Mouse (Mus musculus) kidney, adult 2 months (tissue): ENCODE results near the gene Plaur. TPM values are rescaled to one million over a fixed set of nuclear protein-coding genes. Genes with fewer than 3 reads are reported as not detected.
"Not testable (repeated sequence)": the region's sequence is repeated elsewhere in the genome, so short reads cannot be mapped to it uniquely, and the experiment has no call there.

Experiments
- DNase-seq: peaks from one replicate; pipeline ENCODE4 v3.0.0; 2021
- H3K27ac ChIP-seq: fragments of 200-500 bp; 2 replicates; pipeline ENCODE4 v1.5.1; 2012; ENCODE audit warnings: low read depth, low read length, control low read depth, inconsistent platforms; ENCODE audit not compliant: insufficient read depth
- H3K27me3 ChIP-seq: fragments of 200-500 bp; replicated peaks from 2 replicates; pipeline ENCODE4 v1.6.1; 2012; ENCODE audit warnings: mild to moderate bottlenecking, moderate library complexity, low read length, inconsistent platforms; ENCODE audit not compliant: control insufficient read depth, insufficient read depth
- H3K36me3 ChIP-seq: fragments of 200-500 bp; 2 replicates; pipeline ENCODE4 v1.6.1; 2012; ENCODE audit warnings: mild to moderate bottlenecking, moderate library complexity, low read length, inconsistent platforms; ENCODE audit not compliant: control insufficient read depth, insufficient read depth
- H3K4me1 ChIP-seq: fragments of 200-500 bp; 2 replicates; pipeline ENCODE4 v1.6.1; 2011; ENCODE audit warnings: low read length; ENCODE audit not compliant: control insufficient read depth, insufficient read depth
- H3K4me3 ChIP-seq: fragments of 200-500 bp; 2 replicates; pipeline ENCODE4 v1.5.1; 2011; ENCODE audit warnings: mild to moderate bottlenecking, low read depth, low read length, control low read depth; ENCODE audit not compliant: insufficient read depth
- CTCF ChIP-seq: fragments of 200-500 bp; conservative IDR thresholded peaks from 2 replicates; pipeline ENCODE4 v1.5.1; 2011; ENCODE audit warnings: low read depth, mild to moderate bottlenecking, control low read depth, low read length, moderate library complexity, mixed read lengths; ENCODE audit not compliant: insufficient read depth, insufficient read length
- POLR2A ChIP-seq: fragments of 200-500 bp; IDR thresholded peaks from one replicate; pipeline ENCODE4 v1.6.1; 2011; ENCODE audit warnings: low read depth, low read length, control low read depth
- WGBS: fragments of 180-500 bp; shearing (Covaris S2); methylation state at CpG from one replicate; pipeline ENCODE4 v1.1.7; 2018; 5-methylcytosine and 5-hydroxymethylcytosine counted together
- polyA plus RNA-seq: library from polyadenylated mRNA; depleted of rRNA; stranded (reverse); fragments of >200 nt; gene quantifications from 2 replicates; pipeline ENCODE4 v1.2.3, GENCODE M21; 2012; rRNA removed

Gene Plaur
- polyA plus RNA-seq, 1 experiment = 10.1 TPM

DNA sequence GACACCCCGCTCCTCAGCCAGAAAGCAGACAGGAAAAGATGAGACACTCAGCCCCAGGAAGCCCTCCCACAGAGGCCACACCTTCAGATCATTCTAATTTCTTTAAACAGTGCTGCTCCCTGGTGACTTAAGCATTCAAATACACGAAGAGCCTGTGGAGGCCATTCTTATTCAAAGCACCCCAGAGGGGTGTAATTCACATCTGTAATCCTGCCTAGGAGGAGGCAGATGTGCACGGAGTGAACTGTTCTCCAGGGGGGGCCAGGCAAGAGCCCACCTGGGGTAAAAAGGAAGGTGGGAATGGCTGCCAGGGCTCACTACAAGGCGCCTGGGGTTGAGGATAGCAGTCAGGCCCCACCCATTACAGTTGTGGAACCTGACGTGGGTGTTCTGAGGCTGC is 54.8 kb downstream of the Plaur start:
- DNase-seq = no peak
- H3K36me3 ChIP-seq = no peaks in the 10 kb centered on the region
- H3K4me3 ChIP-seq = no peak overlapping the region
- 75% methylated on average over 5 of the region's 5 CpGs for WGBS
- H3K27me3 ChIP-seq = no peaks in the 10 kb centered on the region
- no peak for TF ChIP-seq POLR2A
- H3K4me1 ChIP-seq = no peaks in the 10 kb centered on the region
- no peak overlapping the region for H3K27ac ChIP-seq

DNA sequence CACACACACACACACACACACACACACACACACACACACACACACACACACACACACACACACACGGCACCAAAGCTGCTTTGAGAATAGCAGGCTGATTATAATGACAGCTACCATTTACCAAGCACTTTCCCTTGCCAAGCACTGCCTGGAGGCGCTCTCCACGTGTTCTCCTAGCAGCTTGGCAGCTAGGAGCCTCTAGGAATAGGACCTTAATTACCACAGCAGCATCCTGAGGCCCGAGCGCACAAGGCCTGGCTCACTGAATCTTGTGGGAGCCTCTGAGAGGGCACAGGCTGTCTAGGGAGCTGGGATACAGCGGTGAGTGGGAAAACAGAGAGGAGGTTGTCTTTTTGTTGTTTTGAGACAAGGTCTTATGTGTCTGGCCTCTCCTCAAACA is 55.4 kb downstream of the Plaur start:
- H3K4me1 ChIP-seq = no peaks in the 10 kb centered on the region
- H3K36me3 ChIP-seq = no peaks in the 10 kb centered on the region
- DNase-seq = no peak
- no peak overlapping the region for H3K4me3 ChIP-seq
- TF ChIP-seq POLR2A = no peak
- no peak for TF ChIP-seq CTCF
- H3K27me3 ChIP-seq = no peaks in the 10 kb centered on the region
- WGBS = 68% methylated on average over 6 of the region's 6 CpGs
- no peak overlapping the region for H3K27ac ChIP-seq

DNA sequence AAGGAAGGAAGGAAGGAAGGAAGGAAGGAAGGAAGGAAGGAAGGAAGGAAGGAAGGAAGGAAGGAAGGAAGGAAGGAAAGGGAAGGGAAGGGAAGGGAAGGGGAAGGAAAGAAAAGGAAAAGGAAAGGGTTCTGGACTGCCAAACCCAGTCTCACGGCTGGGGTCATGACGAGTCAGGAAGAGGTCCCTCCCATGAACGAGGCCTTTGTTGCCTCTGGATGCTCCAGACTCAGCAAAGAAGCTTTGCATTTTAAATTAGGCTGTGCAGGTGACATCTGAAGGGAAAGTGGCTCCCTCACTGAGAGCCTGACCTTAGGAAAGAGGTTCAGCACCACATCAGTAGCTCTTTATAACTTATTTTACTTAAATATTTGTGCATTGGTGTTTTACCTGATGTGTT is 56.8 kb downstream of the Plaur start:
- TF ChIP-seq POLR2A = no peak
- TF ChIP-seq CTCF = no peak
- Histone ChIP-seq H3K4me3 (no peak overlapping the region), H3K27me3 (no peaks in the 10 kb centered on the region), H3K36me3 (no peaks in the 10 kb centered on the region), H3K4me1 (no peaks in the 10 kb centered on the region), H3K27ac (no peak overlapping the region)
- no peak for DNase-seq
- WGBS = 50% methylated on average over 3 of the region's 3 CpGs

DNA sequence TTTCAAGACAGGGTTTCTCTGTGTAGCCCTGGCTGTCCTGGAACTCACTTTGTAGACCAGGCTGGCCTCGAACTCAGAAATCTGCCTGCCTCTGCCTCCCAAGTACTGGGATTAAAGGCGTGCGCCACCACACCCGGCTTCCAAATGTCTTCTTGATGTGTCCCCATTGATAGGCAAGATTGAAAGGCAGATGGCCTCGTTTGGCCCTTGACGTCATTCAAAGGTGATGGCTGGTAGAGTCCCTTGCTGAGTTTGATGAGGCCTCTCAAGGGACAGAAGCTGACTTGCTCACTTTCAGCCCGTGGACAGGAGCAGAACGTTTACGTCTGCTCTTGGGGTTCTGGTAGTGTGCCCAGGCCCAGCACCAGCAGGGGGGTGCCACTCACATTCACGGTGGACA is 57.8 kb downstream of the Plaur start:
- not testable (repeated sequence) for H3K27me3 ChIP-seq, H3K36me3 ChIP-seq, DNase-seq, H3K4me1 ChIP-seq, H3K27ac ChIP-seq, H3K4me3 ChIP-seq
- 90% methylated on average over 10 of the region's 10 CpGs for WGBS

DNA sequence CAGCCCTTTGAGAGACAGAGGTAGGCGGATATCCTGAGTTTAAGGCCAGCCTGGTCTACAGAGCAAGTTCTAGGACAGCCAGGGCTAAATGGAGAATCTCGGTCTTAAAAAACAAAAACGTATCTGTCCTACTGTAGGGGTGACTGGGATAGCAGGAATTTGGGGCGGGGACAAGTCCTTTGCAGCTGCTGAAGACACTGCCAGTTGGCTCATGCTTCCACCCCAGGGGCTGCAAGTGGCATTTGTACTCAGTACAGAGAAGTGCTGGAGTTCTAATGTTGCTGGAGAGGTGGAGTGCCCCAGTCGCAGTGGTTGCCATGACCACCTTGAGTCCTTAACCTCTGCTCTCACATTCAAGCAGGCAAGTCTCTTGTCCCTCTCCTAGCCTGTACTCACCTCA is 60.5 kb downstream of the Plaur start:
- 53% methylated on average over 5 of the region's 5 CpGs for WGBS
- Histone ChIP-seq H3K27me3 (no peaks in the 10 kb centered on the region), H3K36me3 (no peaks in the 10 kb centered on the region), H3K4me3 (no peak overlapping the region), H3K27ac (no peak overlapping the region), H3K4me1 (no peaks in the 10 kb centered on the region)
- DNase-seq = no peak
- TF ChIP-seq CTCF (no peak), POLR2A (no peak)

DNA sequence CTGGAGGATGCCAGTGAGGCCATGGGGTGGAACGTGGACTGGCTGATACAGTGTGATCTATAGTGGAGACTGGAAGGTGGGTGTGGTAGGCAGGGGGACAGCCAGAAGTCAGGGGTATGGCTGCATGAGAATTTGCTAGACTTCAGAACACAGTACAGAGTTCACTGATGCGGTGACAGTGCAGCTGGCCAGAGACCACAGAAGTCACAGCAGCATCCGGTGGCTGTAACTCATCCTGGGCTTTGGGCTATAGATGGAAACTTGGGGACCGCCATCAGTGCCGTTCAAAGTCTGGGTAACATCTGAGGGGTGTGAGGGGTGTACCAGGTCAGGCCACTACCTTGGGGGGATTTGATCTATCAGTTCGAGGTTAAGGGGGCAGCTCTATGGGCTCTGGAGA is 61.4 kb downstream of the Plaur start:
- Histone ChIP-seq H3K4me3 (no peak overlapping the region), H3K4me1 (no peaks in the 10 kb centered on the region), H3K27ac (no peak overlapping the region), H3K27me3 (no peaks in the 10 kb centered on the region), H3K36me3 (no peaks in the 10 kb centered on the region)
- TF ChIP-seq POLR2A (no peak), CTCF (no peak)
- DNase-seq = no peak
- WGBS = 69% methylated on average over 6 of the region's 6 CpGs

DNA sequence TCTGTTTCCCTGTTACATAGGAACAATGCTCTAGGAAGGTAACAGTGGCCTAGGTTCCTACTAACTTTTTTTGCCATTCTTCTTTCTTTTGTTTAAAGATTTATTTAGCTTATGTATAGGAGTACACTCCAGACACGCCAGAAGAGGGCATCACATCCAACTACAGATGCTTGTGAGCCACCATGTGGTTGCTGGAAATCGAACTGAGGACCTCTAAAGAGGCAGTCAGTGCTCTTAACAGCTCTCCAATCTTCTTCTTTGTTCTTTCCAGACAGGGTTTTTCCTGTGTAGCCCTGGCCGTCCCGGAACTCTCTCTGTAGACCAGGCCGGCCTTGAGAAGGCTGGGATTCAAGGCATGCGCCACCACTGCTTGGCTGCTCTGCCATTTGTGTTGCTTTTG is 62.7 kb downstream of the Plaur start:
- no peak overlapping the region for H3K27ac ChIP-seq
- peaks cover 6% of the 10 kb centered on the region for H3K4me1 ChIP-seq
- DNase-seq = no peak
- H3K36me3 ChIP-seq = no peaks in the 10 kb centered on the region
- no peaks in the 10 kb centered on the region for H3K27me3 ChIP-seq
- H3K4me3 ChIP-seq = no peak overlapping the region
- TF ChIP-seq POLR2A = no peak
- peak; percentile 19; the same call in 1 of the 2 replicates for TF ChIP-seq CTCF
- 76% methylated on average over 6 of the region's 6 CpGs for WGBS

Other genes with a start within 250 kb of the Plaur start
- gene Zfp109, start 224.9 kb upstream of the Plaur start, polyA plus RNA-seq = 1.9 and 2.3 TPM in 2 replicates
- 1.2 and 1.3 TPM in 2 replicates for gene Zfp108, start 207.7 kb upstream of the Plaur start, polyA plus RNA-seq
- gene Zfp93, start 192.1 kb upstream of the Plaur start, polyA plus RNA-seq = 3.1 and 3.4 TPM in 2 replicates
- gene Zfp61, start 161.3 kb upstream of the Plaur start, polyA plus RNA-seq = 3.8 and 4.3 TPM in 2 replicates
- 9.4 and 10.5 TPM in 2 replicates for gene Zfp94, start 145.8 kb upstream of the Plaur start, polyA plus RNA-seq
- 0.11 and 0.48 TPM in 2 replicates for gene Tescl, start 128.5 kb upstream of the Plaur start, polyA plus RNA-seq
- not detected in 2 replicates for gene Lypd5, start 113.3 kb upstream of the Plaur start, polyA plus RNA-seq
- gene Kcnn4, start 92.2 kb upstream of the Plaur start, polyA plus RNA-seq = 2.3 and 4.1 TPM in 2 replicates
- gene Smg9, start 62.9 kb upstream of the Plaur start, polyA plus RNA-seq = 34.9 and 39.8 TPM in 2 replicates
- gene Irgc1, start 10.2 kb upstream of the Plaur start, polyA plus RNA-seq = 0.33 and 0.41 TPM in 2 replicates
- gene Cadm4, start 19.5 kb downstream of the Plaur start, polyA plus RNA-seq = 54.7 and 66.4 TPM in 2 replicates
- 9.5 and 17.1 TPM in 2 replicates for gene Zfp428, start 44.5 kb downstream of the Plaur start, polyA plus RNA-seq
- gene AC161166.1, start 50.0 kb downstream of the Plaur start, polyA plus RNA-seq = not detected in 2 replicates
- gene Irgq, start 68.2 kb downstream of the Plaur start, polyA plus RNA-seq = 15.4 and 17.4 TPM in 2 replicates
- gene Pinlyp, start 83.6 kb downstream of the Plaur start, polyA plus RNA-seq = not detected in 2 replicates
- 29.0 and 31.2 TPM in 2 replicates for gene Xrcc1, start 83.8 kb downstream of the Plaur start, polyA plus RNA-seq
- gene Ethe1, start 125.1 kb downstream of the Plaur start, polyA plus RNA-seq = 172 and 173 TPM in 2 replicates
- 0.11 and 0.15 TPM in 2 replicates for gene Zfp575, start 125.2 kb downstream of the Plaur start, polyA plus RNA-seq
- 2.8 and 3.1 TPM in 2 replicates for gene Phldb3, start 148.3 kb downstream of the Plaur start, polyA plus RNA-seq
- 0.06 and 0.67 TPM in 2 replicates for gene Lypd3, start 174.1 kb downstream of the Plaur start, polyA plus RNA-seq
- gene Tex101, start 214.2 kb downstream of the Plaur start, polyA plus RNA-seq = 0.14 TPM in 1 of 2 replicates, not detected in the other
- 0.10 TPM in 1 of 2 replicates, not detected in the other for gene BC049730, start 246.8 kb downstream of the Plaur start, polyA plus RNA-seq